Comparison of ENCODE assay signal across 9 mouse cellular contexts in genomic region chr16:3839157-3839885, GRCm38 (mm10). TPM values are rescaled to one million over a fixed set of nuclear protein-coding genes. Genes with fewer than 3 reads are reported as not detected.
DNase-seq lines count a peak whose midpoint lies in the region; ATAC-seq and TF ChIP-seq lines count a peak whose summit lies in the region.
"Had no signal": no experiment of that assay in that cellular context is flagged by ENCODE, and none has a peak within 500 bp of the region (broad histone marks: within the 10 kb centered on the region; RNA-seq: fewer than 3 reads in every experiment).

No protein-coding gene starts in this region.

- DNase-seq in lung, adult 2 months = no peak
- DNase-seq in lung, postnatal 25 days (ENCODE audit: low spot score) = no peak
- DNase-seq in retina, embryonic 14.5 days (ENCODE audit: low spot score) = peak; percentile 47
- DNase-seq in urinary bladder, postnatal 4 days (ENCODE audit: low spot score in 2 of 2) = no peak

- H3K9ac ChIP-seq in intestine, embryonic 16.5 days (ENCODE audit: low read depth, low read length) = no peak overlapping the region
- H3K9ac ChIP-seq in neural tube, embryonic 15.5 days (replicated peaks) = no peak overlapping the region
- H3K9ac ChIP-seq: liver, embryonic 15.5 days had no signal

- ATAC-seq in intestine, embryonic 16.5 days = peak; percentile 48
- no peak for ATAC-seq in neural tube, embryonic 15.5 days (ENCODE audit: low FRiP score)

- H3K27me3 ChIP-seq in intestine, embryonic 16.5 days (replicated peaks; ENCODE audit: control insufficient read depth, insufficient read depth, low read length) = no peaks in the 10 kb centered on the region
- no peaks in the 10 kb centered on the region for H3K27me3 ChIP-seq in neural tube, embryonic 15.5 days (replicated peaks)
- H3K27me3 ChIP-seq: liver, embryonic 15.5 days had no signal

- H3K27ac ChIP-seq in bone marrow, adult 2 months (ENCODE audit: control insufficient read depth, insufficient read depth, low read depth, low read length, poor library complexity) = no peak overlapping the region
- H3K27ac ChIP-seq in intestine, embryonic 16.5 days (ENCODE audit: low read length) = no peak overlapping the region
- no peak overlapping the region for H3K27ac ChIP-seq in neural tube, embryonic 15.5 days (replicated peaks)
- H3K27ac ChIP-seq: liver, embryonic 15.5 days had no signal

- no peak for TF ChIP-seq POLR2A in lung, adult 2 months (IDR thresholded peaks at IDR 0.05; ENCODE audit: borderline replicate concordance, extremely low read depth, low read depth, low read length)
- TF ChIP-seq POLR2A in bone marrow, adult 2 months (IDR thresholded peaks at IDR 0.05; ENCODE audit: borderline replicate concordance, control insufficient read depth, low read depth, low read length) = no peak

- no peak overlapping the region for H3K4me3 ChIP-seq in lung, adult 2 months (replicated peaks; ENCODE audit: extremely low read depth, low read depth, low read length)
- H3K4me3 ChIP-seq in bone marrow, adult 2 months (replicated peaks; ENCODE audit: control insufficient read depth, low read depth, low read length) = no peak overlapping the region
- H3K4me3 ChIP-seq in intestine, embryonic 16.5 days (ENCODE audit: low read length) = no peak overlapping the region
- H3K4me3 ChIP-seq in neural tube, embryonic 15.5 days (replicated peaks) = no peak overlapping the region
- H3K4me3 ChIP-seq: liver, embryonic 15.5 days had no signal

- H3K4me2 ChIP-seq in intestine, embryonic 16.5 days (ENCODE audit: low read depth, low read length) = no peak overlapping the region
- H3K4me2 ChIP-seq in neural tube, embryonic 15.5 days = no peak overlapping the region
- H3K4me2 ChIP-seq: liver, embryonic 15.5 days had no signal

- no peaks in the 10 kb centered on the region for H3K4me1 ChIP-seq in lung, adult 2 months (ENCODE audit: control insufficient read depth, insufficient read depth, low read length)
- no peaks in the 10 kb centered on the region for H3K4me1 ChIP-seq in bone marrow, adult 2 months (ENCODE audit: control insufficient read depth, insufficient read depth, low read length)
- no peaks in the 10 kb centered on the region for H3K4me1 ChIP-seq in intestine, embryonic 16.5 days (ENCODE audit: control insufficient read depth, insufficient read depth, low read length)
- 0 out of 2 replicates have a peak, but pooled peaks cover 3% of the 10 kb centered on the region for H3K4me1 ChIP-seq in neural tube, embryonic 15.5 days

- 0 out of 2 replicates have a peak, but pooled peaks have one; percentile 19 for TF ChIP-seq CTCF in lung, adult 2 months (IDR thresholded peaks at IDR 0.05; ENCODE audit: insufficient read depth, low read length)
- TF ChIP-seq CTCF in bone marrow, adult 2 months (IDR thresholded peaks at IDR 0.05; ENCODE audit: control insufficient read depth, insufficient read depth, low read length) = peak; percentile 34; the same call in 1 of the 2 replicates

- WGBS in lung, adult 2 months = 44% methylated on average over 17 of the region's 17 CpGs
- WGBS in bone marrow, adult 2 months = 54% methylated on average over 17 of the region's 17 CpGs
- 50% methylated on average over 17 of the region's 17 CpGs for WGBS in intestine, embryonic 16.5 days
- 64% methylated on average over 17 of the region's 17 CpGs for WGBS in neural tube, embryonic 15.5 days

- H3K36me3 ChIP-seq in intestine, embryonic 16.5 days (ENCODE audit: control insufficient read depth, insufficient read depth, low read length) = no peaks in the 10 kb centered on the region
- H3K36me3 ChIP-seq in neural tube, embryonic 15.5 days = no peaks in the 10 kb centered on the region
- H3K36me3 ChIP-seq: liver, embryonic 15.5 days had no signal

- no peaks in the 10 kb centered on the region for H3K9me3 ChIP-seq in intestine, embryonic 16.5 days (ENCODE audit: control insufficient read depth, low read length)
- no peaks in the 10 kb centered on the region for H3K9me3 ChIP-seq in neural tube, embryonic 15.5 days (replicated peaks)
- H3K9me3 ChIP-seq: liver, embryonic 15.5 days had no signal

RNA-seq across cellular contexts. Expression of gene Zfp174, which starts 7.7 kb away (rescaled TPM):
- 0.96 and 1.1 TPM in 2 replicates for polyA plus RNA-seq in lung, adult 2 months (2012; rRNA removed)
- 0.42 and 0.70 TPM in 2 replicates for polyA plus RNA-seq in bone marrow, adult 2 months (2011; ENCODE audit: insufficient read depth, insufficient read length, low replicate concordance, missing spikeins)
- polyA plus RNA-seq in intestine, embryonic 16.5 days (2015; fragmentation: Nextera tagmentation; extraction: Ambion mirVana) = 0.65 and 0.82 TPM in 2 replicates
- 2.1 and 2.2 TPM in 2 replicates for polyA plus RNA-seq in neural tube, embryonic 15.5 days (2015; fragmentation: Nextera tagmentation; extraction: Ambion mirVana)

RNA-seq across cellular contexts. Expression of gene Olfr15, which starts 8.6 kb away (rescaled TPM):
- not detected in 2 replicates for polyA plus RNA-seq in lung, adult 2 months (2012; rRNA removed)
- not detected in 2 replicates for polyA plus RNA-seq in bone marrow, adult 2 months (2011; ENCODE audit: insufficient read depth, insufficient read length, low replicate concordance, missing spikeins)
- not detected in 2 replicates for polyA plus RNA-seq in intestine, embryonic 16.5 days (2015; fragmentation: Nextera tagmentation; extraction: Ambion mirVana)
- not detected in 2 replicates for polyA plus RNA-seq in neural tube, embryonic 15.5 days (2015; fragmentation: Nextera tagmentation; extraction: Ambion mirVana)
- polyA plus RNA-seq: liver, embryonic 15.5 days; stomach, embryonic 14.5 days had no signal

RNA-seq across cellular contexts. Expression of gene Naa60, which starts 32.9 kb away (rescaled TPM):
- 59.4 and 65.8 TPM in 2 replicates for polyA plus RNA-seq in lung, adult 2 months (2012; rRNA removed)
- polyA plus RNA-seq in bone marrow, adult 2 months (2011; ENCODE audit: insufficient read depth, insufficient read length, low replicate concordance, missing spikeins) = 14.0 and 42.4 TPM in 2 replicates
- 43.3 and 44.1 TPM in 2 replicates for polyA plus RNA-seq in intestine, embryonic 16.5 days (2015; fragmentation: Nextera tagmentation; extraction: Ambion mirVana)
- polyA plus RNA-seq in neural tube, embryonic 15.5 days (2015; fragmentation: Nextera tagmentation; extraction: Ambion mirVana) = 95.6 and 102 TPM in 2 replicates

RNA-seq across cellular contexts. Expression of gene Zfp597, which starts 45.0 kb away (rescaled TPM):
- polyA plus RNA-seq in lung, adult 2 months (2012; rRNA removed) = 3.4 and 3.5 TPM in 2 replicates
- 4.8 and 19.2 TPM in 2 replicates for polyA plus RNA-seq in bone marrow, adult 2 months (2011; ENCODE audit: insufficient read depth, insufficient read length, low replicate concordance, missing spikeins)
- polyA plus RNA-seq in intestine, embryonic 16.5 days (2015; fragmentation: Nextera tagmentation; extraction: Ambion mirVana) = 3.6 and 4.3 TPM in 2 replicates
- polyA plus RNA-seq in neural tube, embryonic 15.5 days (2015; fragmentation: Nextera tagmentation; extraction: Ambion mirVana) = 12.9 and 13.4 TPM in 2 replicates

RNA-seq across cellular contexts. Expression of gene Gm20695, which starts 45.1 kb away (rescaled TPM):
- polyA plus RNA-seq in lung, adult 2 months (2012; rRNA removed) = 0.12 and 0.14 TPM in 2 replicates
- not detected in 2 replicates for polyA plus RNA-seq in bone marrow, adult 2 months (2011; ENCODE audit: insufficient read depth, insufficient read length, low replicate concordance, missing spikeins)
- polyA plus RNA-seq in intestine, embryonic 16.5 days (2015; fragmentation: Nextera tagmentation; extraction: Ambion mirVana) = 0.32 and 0.95 TPM in 2 replicates
- polyA plus RNA-seq in neural tube, embryonic 15.5 days (2015; fragmentation: Nextera tagmentation; extraction: Ambion mirVana) = 2.1 and 2.7 TPM in 2 replicates
